Mouse (Mus musculus) heart, adult 18-20 months (tissue): ENCODE results near the gene Slu7. TPM values are rescaled to one million over a fixed set of nuclear protein-coding genes. Genes with fewer than 3 reads are reported as not detected.
A peak's percentile ranks its signal among the peaks of the same experiment; 100 is the strongest.

Source experiments
- DNase-seq, 2 experiments: peaks; one replicate each; pipeline ENCODE4 v3.0.0; 2021 to 2022; ENCODE audit warnings: mixed read lengths in 1 of 2
- total RNA-seq, 2 experiments: library from RNA; stranded (reverse); gene quantifications; 2 replicates each; pipeline ENCODE4 v1.2.3; 2021

Slu7 gene
- total RNA-seq, 2 experiments from 2014 or later = 30.2 to 34.6 TPM

GRCm38 (mm10) chr11:43424386-43424785 is 9.2 kb upstream of the Slu7 start:
- no peak for DNase-seq

GRCm38 (mm10) chr11:43425166-43425709 is 8.3 kb upstream of the Slu7 start:
- no peak for DNase-seq

- peak; percentile 90 to 93 for DNase-seq
Measured at GRCm38 (mm10) chr11:43425824-43426413, 7.6 kb upstream of the Slu7 start, which contains the start of gene Pttg1. Gene Pttg1 (minus strand): TSS chr11:43426251.

GRCm38 (mm10) chr11:43426414-43426884 is 7.1 kb upstream of the Slu7 start:
- DNase-seq = peak in 1 of 2 experiments; percentile 74

GRCm38 (mm10) chr11:43434024-43434407 is 472 bp downstream of the Slu7 start:
- no peak for DNase-seq

GRCm38 (mm10) chr11:43441121-43441520 is 7.6 kb downstream of the Slu7 start:
- no peak for DNase-seq

GRCm38 (mm10) chr11:43443183-43443582 is 9.6 kb downstream of the Slu7 start:
- DNase-seq = no peak

- no peak for DNase-seq
Measured at GRCm38 (mm10) chr11:43449916-43450315, 16.4 kb downstream of the Slu7 start.

GRCm38 (mm10) chr11:43451322-43451721 is 17.8 kb downstream of the Slu7 start:
- no peak for DNase-seq

GRCm38 (mm10) chr11:43452266-43452665 is 18.7 kb downstream of the Slu7 start:
- no peak for DNase-seq

GRCm38 (mm10) chr11:43463204-43463603 is 29.7 kb downstream of the Slu7 start:
- DNase-seq = no peak

- peak; percentile 64 to 80 for DNase-seq
Measured at GRCm38 (mm10) chr11:43470118-43470517, 36.6 kb downstream of the Slu7 start.

- DNase-seq = peak in 1 of 2 experiments; percentile 36
Measured at GRCm38 (mm10) chr11:43470881-43471820, 37.6 kb downstream of the Slu7 start.

- no peak for DNase-seq
Measured at GRCm38 (mm10) chr11:43473115-43473514, 39.6 kb downstream of the Slu7 start.

- DNase-seq = no peak
Measured at GRCm38 (mm10) chr11:43473635-43474224, 40.2 kb downstream of the Slu7 start.

- DNase-seq = peak; percentile 75
Measured at GRCm38 (mm10) chr11:43474225-43474774, 40.8 kb downstream of the Slu7 start, which contains the start of gene C1qtnf2. Gene C1qtnf2 (plus strand): TSS chr11:43474276.

- no peak for DNase-seq
Measured at GRCm38 (mm10) chr11:43479376-43479775, 45.8 kb downstream of the Slu7 start.

- no peak for DNase-seq
Measured at GRCm38 (mm10) chr11:43480561-43480960, 47.0 kb downstream of the Slu7 start.

GRCm38 (mm10) chr11:43481672-43482522 is 48.4 kb downstream of the Slu7 start:
- DNase-seq = peak in 1 of 2 experiments; percentile 48

GRCm38 (mm10) chr11:43483122-43483792 is 49.7 kb downstream of the Slu7 start:
- peak; percentile 62 to 84 for DNase-seq
